ENCODE assay signal across 15 mouse cellular contexts in the genomic region with DNA sequence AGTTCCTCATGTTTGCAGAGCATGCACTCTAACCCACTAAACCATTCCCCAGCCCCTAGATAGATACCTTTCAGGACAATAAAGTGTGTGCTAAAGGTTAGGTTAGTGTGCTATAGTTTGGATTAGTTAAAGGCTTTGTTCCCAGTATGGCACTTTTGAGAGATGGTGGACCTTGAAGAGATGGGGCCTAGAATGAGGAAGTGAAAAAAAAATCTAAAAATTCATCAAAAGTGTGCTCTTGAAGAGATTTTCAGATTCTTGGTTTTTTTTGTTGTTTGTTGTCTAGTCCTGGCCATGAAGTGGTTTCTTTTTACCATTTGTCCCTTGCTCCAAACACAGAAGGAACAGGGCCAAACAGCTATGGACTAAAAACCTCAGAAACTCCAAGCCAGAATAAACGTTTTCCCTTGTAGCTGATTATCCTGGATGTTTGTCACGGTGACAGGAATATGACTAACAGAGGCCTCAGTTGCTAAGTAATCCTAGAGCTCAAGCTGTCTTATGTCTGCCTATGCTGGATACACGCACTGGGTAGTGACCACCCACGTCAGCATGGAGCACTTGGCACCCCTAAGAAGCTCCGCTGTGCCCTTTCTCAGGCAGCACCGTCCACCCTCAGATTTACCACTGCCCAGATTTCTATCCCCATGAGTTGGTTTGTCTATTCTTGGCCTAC. TPM values are rescaled to one million over a fixed set of nuclear protein-coding genes. Genes with fewer than 3 reads are reported as not detected.
A peak's percentile ranks its signal among the peaks of the same experiment; 100 is the strongest.
DNase-seq lines count a peak whose midpoint lies in the region; ATAC-seq lines count a peak whose summit lies in the region.
"Had no signal": no experiment of that assay in that cellular context is flagged by ENCODE, and none has a peak within 500 bp of the region (broad histone marks: within the 10 kb centered on the region; RNA-seq: fewer than 3 reads in every experiment).

No protein-coding gene starts in this region.

- H3K9ac ChIP-seq in intestine, embryonic 15.5 days, result no peak overlapping the region
- H3K9ac ChIP-seq: heart, embryonic 13.5 days; midbrain, embryonic 13.5 days; neural tube, embryonic 13.5 days had no signal

- H3K4me3 ChIP-seq in brown adipose tissue, adult 24 weeks (ENCODE audit: insufficient read depth, low read depth, low read length), result no peak overlapping the region
- H3K4me3 ChIP-seq in intestine, embryonic 15.5 days (replicated peaks), result no peak overlapping the region
- H3K4me3 ChIP-seq: erythroblast, embryonic 14.5 days; heart, embryonic 13.5 days; midbrain, embryonic 13.5 days; neural tube, embryonic 13.5 days had no signal

- no peak overlapping the region for H3K4me2 ChIP-seq in intestine, embryonic 15.5 days (replicated peaks)
- H3K4me2 ChIP-seq: heart, embryonic 13.5 days; midbrain, embryonic 13.5 days; neural tube, embryonic 13.5 days had no signal

- H3K4me1 ChIP-seq in brown adipose tissue, adult 24 weeks (ENCODE audit: control insufficient read depth, insufficient read depth, insufficient read length, low read length), result peaks cover 16% of the 10 kb centered on the region
- H3K4me1 ChIP-seq in intestine, embryonic 15.5 days (replicated peaks), result no peaks in the 10 kb centered on the region

- no peaks in the 10 kb centered on the region for H3K27me3 ChIP-seq in intestine, embryonic 15.5 days (replicated peaks)
- H3K27me3 ChIP-seq: heart, embryonic 13.5 days; midbrain, embryonic 13.5 days; neural tube, embryonic 13.5 days had no signal

- ATAC-seq in intestine, embryonic 15.5 days, result no peak
- ATAC-seq: hindbrain, embryonic 16.5 days; midbrain, embryonic 13.5 days had no signal

- H3K36me3 ChIP-seq in intestine, embryonic 15.5 days, result no peaks in the 10 kb centered on the region
- H3K36me3 ChIP-seq: heart, embryonic 13.5 days; midbrain, embryonic 13.5 days; neural tube, embryonic 13.5 days had no signal

- no peaks in the 10 kb centered on the region for H3K9me3 ChIP-seq in intestine, embryonic 15.5 days
- H3K9me3 ChIP-seq: heart, embryonic 13.5 days; midbrain, embryonic 13.5 days; neural tube, embryonic 13.5 days had no signal

- 76% methylated on average over 6 of the region's 6 CpGs for WGBS in intestine, embryonic 15.5 days

- intact Hi-C loops in heart, postnatal 36 days (cut with DNase I), result no loop called here
- intact Hi-C loops in left cerebral cortex, postnatal 10 days (cut with DNase I), result no loop called here

- H3K27ac ChIP-seq in brown adipose tissue, adult 24 weeks (replicated peaks; ENCODE audit: low read depth, low read length), result peak overlapping the region; percentile 5; the same call in 1 of the 2 replicates
- H3K27ac ChIP-seq in intestine, embryonic 15.5 days, result no peak overlapping the region
- H3K27ac ChIP-seq: heart, embryonic 13.5 days; midbrain, embryonic 13.5 days; neural tube, embryonic 13.5 days had no signal

- peak; percentile 93 for DNase-seq in heart, adult 11 months
- no peak for DNase-seq in heart, postnatal 36 days
- peak; percentile 38 to 49 for DNase-seq in left cerebral cortex, adult 18-20 months (ENCODE audit: low spot score in 2 of 2)
- DNase-seq in left cerebral cortex, postnatal 10 days (ENCODE audit: extremely low spot score in 1 of 2, low spot score in 2 of 2), result no peak
- DNase-seq in 3T3-L1 (ENCODE audit: low read depth, low spot score), result peak; percentile 81
- DNase-seq in embryo, embryonic 10 days (ENCODE audit: low spot score), result no peak
- DNase-seq: adrenal gland, postnatal 14 days; cerebellum, adult 11 months had no signal

RNA-seq across cellular contexts. Expression of a gene that starts 48.6 kb away (rescaled TPM):
- total RNA-seq in heart, postnatal 36 days (2021), result 10 to 100 TPM; 34.7 to 40.7 TPM
- 10 to 100 TPM; 31.2 to 34.7 TPM for total RNA-seq in left cerebral cortex, adult 18-20 months (2021)
- 10 to 100 TPM; 67.7 to 71.2 TPM for total RNA-seq in left cerebral cortex, postnatal 10 days (2021)
- polyA plus RNA-seq in brown adipose tissue, adult 24 weeks (2012; ENCODE audit: insufficient read depth, insufficient read length, missing spikeins), result 11.9 and 13.7 TPM in 2 replicates
- polyA plus RNA-seq in intestine, embryonic 15.5 days (2015; fragmentation: Nextera tagmentation; extraction: Ambion mirVana), result 43.7 and 44.3 TPM in 2 replicates

Comparison
In these comparisons a context has a peak if more than half of its experiments do, and no peak if none do; other contexts are left out.
1. DNase-seq: peak in heart, adult 11 months (single experiment), left cerebral cortex, adult 18-20 months (2 of 2) and 3T3-L1 (single experiment); none in heart, postnatal 36 days (0 of 2), left cerebral cortex, postnatal 10 days (0 of 2) and embryo, embryonic 10 days (single experiment).